Mouse (Mus musculus) myocyte (in vitro differentiated cells): ENCODE measurements around the gene Nkx2-3. TPM values are rescaled to one million over a fixed set of nuclear protein-coding genes. Genes with fewer than 3 reads are reported as not detected.
A peak's percentile ranks its signal among the peaks of the same experiment; 100 is the strongest.

ENCODE experiments used
- H3K27me3 ChIP-seq: one replicate; pipeline ENCODE4 v1.6.1; 2011; ENCODE audit not compliant: control insufficient read depth, insufficient read depth, insufficient read length
- H3K36me3 ChIP-seq: one replicate; pipeline ENCODE4 v1.6.1; 2011; ENCODE audit not compliant: control insufficient read depth, insufficient read depth
- H3K4me2 ChIP-seq: one replicate; pipeline ENCODE4 v1.6.1; 2011; ENCODE audit warnings: low read depth, control low read depth
- H3K4me3 ChIP-seq: one replicate; pipeline ENCODE4 v1.5.1; 2011; ENCODE audit warnings: mild to moderate bottlenecking, control low read depth, moderate library complexity
- H3K79me2 ChIP-seq: one replicate; pipeline ENCODE4 v1.6.1; 2011; ENCODE audit not compliant: control insufficient read depth, insufficient read depth
- H3ac ChIP-seq: one replicate; pipeline ENCODE4 v1.6.1; 2011; ENCODE audit not compliant: control insufficient read depth, insufficient read length
- CEBPB ChIP-seq: IDR thresholded peaks from 2 replicates; pipeline ENCODE4 v1.6.1; 2011; ENCODE audit warnings: mild to moderate bottlenecking, moderate library complexity; ENCODE audit not compliant: poor library complexity, insufficient read depth, severe bottlenecking
- E2F4 ChIP-seq: IDR thresholded peaks from one replicate; pipeline ENCODE4 v1.6.1; 2011; ENCODE audit warnings: mild to moderate bottlenecking, control low read depth, moderate library complexity; ENCODE audit not compliant: insufficient read depth
- MAX ChIP-seq: IDR thresholded peaks from one replicate; pipeline ENCODE4 v1.6.1; 2011; ENCODE audit warnings: low read depth, mild to moderate bottlenecking, control low read depth
- MYOD1 ChIP-seq, 3 experiments: IDR thresholded peaks; one replicate each; pipeline ENCODE4 v1.6.1; 2011; ENCODE audit warnings: control low read depth in 2 of 3, low read depth in 2 of 3, mild to moderate bottlenecking in 2 of 3, moderate library complexity in 1 of 3; ENCODE audit not compliant: insufficient read length in 2 of 3, control insufficient read depth in 1 of 3
- MYOG ChIP-seq, 3 experiments: IDR thresholded peaks; one replicate each; pipeline ENCODE4 v1.6.1; 2011; ENCODE audit warnings: control low read depth in 2 of 3, low read depth in 2 of 3, mild to moderate bottlenecking in 2 of 3; ENCODE audit not compliant: insufficient read length in 2 of 3, control insufficient read depth in 1 of 3, insufficient read depth in 1 of 3
- POLR2A ChIP-seq: IDR thresholded peaks from one replicate; pipeline ENCODE4 v1.6.1; 2011; ENCODE audit warnings: low read depth, mild to moderate bottlenecking, control low read depth, moderate library complexity; ENCODE audit not compliant: insufficient read length
- POLR2AphosphoS2 ChIP-seq: IDR thresholded peaks from one replicate; pipeline ENCODE4 v1.6.1; 2011; ENCODE audit warnings: low read depth, control low read depth; ENCODE audit not compliant: insufficient read length
- REST ChIP-seq: IDR thresholded peaks from one replicate; pipeline ENCODE4 v1.6.1; 2011; ENCODE audit warnings: mild to moderate bottlenecking, control low read depth, moderate library complexity; ENCODE audit not compliant: insufficient read depth, insufficient read length
- SRF ChIP-seq: IDR thresholded peaks from one replicate; pipeline ENCODE4 v1.6.1; 2011; ENCODE audit warnings: low read depth; ENCODE audit not compliant: control insufficient read depth, insufficient read length
- TCF12 ChIP-seq: IDR thresholded peaks from one replicate; pipeline ENCODE4 v1.6.1; 2011; ENCODE audit warnings: mild to moderate bottlenecking, control low read depth; ENCODE audit not compliant: poor library complexity, insufficient read depth, severe bottlenecking
- TCF3 ChIP-seq: IDR thresholded peaks from one replicate; pipeline ENCODE4 v1.6.1; 2011; ENCODE audit warnings: low read depth, control low read depth; ENCODE audit not compliant: insufficient read length
- USF1 ChIP-seq: IDR thresholded peaks from one replicate; pipeline ENCODE4 v1.6.1; 2011; ENCODE audit warnings: low read depth, mild to moderate bottlenecking, control low read depth, moderate library complexity
- polyA plus RNA-seq: library from polyadenylated mRNA; unstranded; fragments of >200 nt; fragmentation: generic; extraction: Trizol; gene quantifications from one replicate; pipeline ENCODE4 v1.2.1, GENCODE M21; 2012; ENCODE audit warnings: missing spikeins

The Nkx2-3 gene
- polyA plus RNA-seq, 1 experiment, result not detected

- H3K79me2 ChIP-seq, result no peaks in the 10 kb centered on the region
- TF ChIP-seq POLR2AphosphoS2 (no peak), TCF12 (no peak), MAX (no peak), SRF (no peak), MYOD1 (IDR thresholded peaks at IDR 0.05; ENCODE audit: control insufficient read depth in 1 of 3, insufficient read length in 2 of 3, low read depth in 2 of 3) (no peak), MYOG (IDR thresholded peaks at IDR 0.05; ENCODE audit: control insufficient read depth in 1 of 3, insufficient read depth in 1 of 3, insufficient read length in 2 of 3, low read depth in 2 of 3) (no peak), REST (no peak), TCF3 (no peak), USF1 (no peak)
- H3K27me3 ChIP-seq, result peaks cover 32% of the 10 kb centered on the region
- H3K36me3 ChIP-seq, result no peaks in the 10 kb centered on the region
- no peak overlapping the region for H3K4me3 ChIP-seq
- H3K4me2 ChIP-seq, result no peak overlapping the region
- H3ac ChIP-seq, result no peak overlapping the region
Measured at GRCm38 (mm10) chr19:43592026-43592425, 20.1 kb upstream of the Nkx2-3 start.

GRCm38 (mm10) chr19:43596981-43597380 is 15.1 kb upstream of the Nkx2-3 start:
- TF ChIP-seq MAX, result no peak
- TF ChIP-seq SRF, result no peak
- no peak for TF ChIP-seq MYOG (IDR thresholded peaks at IDR 0.05; ENCODE audit: control insufficient read depth in 1 of 3, insufficient read depth in 1 of 3, insufficient read length in 2 of 3, low read depth in 2 of 3)
- TF ChIP-seq TCF3, result no peak
- TF ChIP-seq USF1, result no peak
- no peak for TF ChIP-seq POLR2AphosphoS2
- no peak for TF ChIP-seq POLR2A
- Histone ChIP-seq H3K79me2 (no peaks in the 10 kb centered on the region), H3K27me3 (peaks cover 37% of the 10 kb centered on the region), H3K4me3 (no peak overlapping the region), H3K36me3 (no peaks in the 10 kb centered on the region), H3ac (no peak overlapping the region), H3K4me2 (no peak overlapping the region)

GRCm38 (mm10) chr19:43598741-43599660 is 13.1 kb upstream of the Nkx2-3 start:
- Histone ChIP-seq H3K27me3 (peaks cover 30% of the 10 kb centered on the region), H3ac (no peak overlapping the region), H3K36me3 (no peaks in the 10 kb centered on the region), H3K79me2 (no peaks in the 10 kb centered on the region), H3K4me2 (peak overlapping the region; percentile 21), H3K4me3 (no peak overlapping the region)
- TF ChIP-seq POLR2AphosphoS2, result no peak
- TF ChIP-seq MYOD1 (IDR thresholded peaks at IDR 0.05; ENCODE audit: control insufficient read depth in 1 of 3, insufficient read length in 2 of 3, low read depth in 2 of 3), result no peak
- no peak for TF ChIP-seq TCF3
- no peak for TF ChIP-seq CEBPB
- no peak for TF ChIP-seq SRF
- no peak for TF ChIP-seq E2F4
- TF ChIP-seq POLR2A, result no peak
- no peak for TF ChIP-seq MAX
- TF ChIP-seq REST, result no peak
- TF ChIP-seq USF1, result no peak
- no peak for TF ChIP-seq TCF12
- no peak for TF ChIP-seq MYOG (IDR thresholded peaks at IDR 0.05; ENCODE audit: control insufficient read depth in 1 of 3, insufficient read depth in 1 of 3, insufficient read length in 2 of 3, low read depth in 2 of 3)

- Histone ChIP-seq H3K4me3 (no peak overlapping the region), H3K27me3 (peaks cover 21% of the 10 kb centered on the region), H3K36me3 (no peaks in the 10 kb centered on the region), H3K79me2 (no peaks in the 10 kb centered on the region), H3ac (no peak overlapping the region), H3K4me2 (peak overlapping the region; percentile 21)
- TF ChIP-seq E2F4, result no peak
- no peak for TF ChIP-seq MYOD1 (IDR thresholded peaks at IDR 0.05; ENCODE audit: control insufficient read depth in 1 of 3, insufficient read length in 2 of 3, low read depth in 2 of 3)
- TF ChIP-seq TCF12, result no peak
- no peak for TF ChIP-seq MAX
- TF ChIP-seq TCF3, result no peak
- TF ChIP-seq POLR2AphosphoS2, result no peak
- no peak for TF ChIP-seq REST
- no peak for TF ChIP-seq MYOG (IDR thresholded peaks at IDR 0.05; ENCODE audit: control insufficient read depth in 1 of 3, insufficient read depth in 1 of 3, insufficient read length in 2 of 3, low read depth in 2 of 3)
- TF ChIP-seq USF1, result no peak
- no peak for TF ChIP-seq SRF
Measured at GRCm38 (mm10) chr19:43599776-43600544, 12.2 kb upstream of the Nkx2-3 start.
